Mouse (Mus musculus): ENCODE measurements at regions not wholly inside any gene's neighbourhood (a gene's known extent, or its start where the extent isn't known, plus 50 kb on each side); places are given as distances from the start of the nearest gene placed in this dataset.

- no peak for TF ChIP-seq POLR2A (IDR thresholded peaks at IDR 0.05; ENCODE audit: borderline replicate concordance, extremely low read depth, low read depth, low read length)
- TF ChIP-seq CTCF (IDR thresholded peaks at IDR 0.05; ENCODE audit: insufficient read depth, low read length), result no peak
These were observed 1930.5 kb upstream of the Lrrc6 start for GRCm38 (mm10) chr15:68431251-68431650.

All from lung, adult 2 months (tissue).